Mouse (Mus musculus) heart, embryonic 14.5 days (tissue): ENCODE data around the gene Ctrb1. TPM values are rescaled to one million over a fixed set of nuclear protein-coding genes. Genes with fewer than 3 reads are reported as not detected.

Experiments
- ATAC-seq: fragments of 200-750 bp; cut with Nextera tagmentation; 2 replicates; pipeline ENCODE4 v1.8.0; 2017; ENCODE audit warnings: low read depth, moderate TSS enrichment; ENCODE audit not compliant: insufficient number of reproducible peaks, insufficient read depth, low FRiP score
- H3K27ac ChIP-seq, 2 experiments: fragments of 200-500 bp in 1 of 2; fragments of 300-500 bp in 1 of 2; sonication (generic) in 1 of 2; replicated peaks in 1 of 2; 2 replicates each; pipeline ENCODE4 v1.5.1; 2012 to 2014; ENCODE audit warnings: low read depth in 2 of 2, low read length in 2 of 2, control low read depth in 1 of 2, mild to moderate bottlenecking in 1 of 2, mixed read lengths in 1 of 2; ENCODE audit not compliant: control insufficient read depth in 1 of 2, insufficient read depth in 1 of 2
- H3K27me3 ChIP-seq: fragments of 300-500 bp; sonication (generic); 2 replicates; pipeline ENCODE4 v1.6.1; 2014; ENCODE audit warnings: mild to moderate bottlenecking, low read length, control low read depth; ENCODE audit not compliant: control insufficient read depth, insufficient read depth
- H3K36me3 ChIP-seq: fragments of 300-500 bp; sonication (generic); 2 replicates; pipeline ENCODE4 v1.6.1; 2014; ENCODE audit warnings: mild to moderate bottlenecking, control low read depth, low read length, mixed read lengths; ENCODE audit not compliant: control insufficient read depth, insufficient read depth
- H3K4me1 ChIP-seq, 2 experiments: fragments of 200-500 bp in 1 of 2; fragments of 300-500 bp in 1 of 2; sonication (generic) in 1 of 2; 2 replicates each; pipeline ENCODE4 v1.6.1; 2012 to 2014; ENCODE audit warnings: low read length in 2 of 2, control low read depth in 1 of 2, mixed read lengths in 1 of 2; ENCODE audit not compliant: control insufficient read depth in 2 of 2, insufficient read depth in 2 of 2
- H3K4me2 ChIP-seq: fragments of 300-500 bp; sonication (generic); 2 replicates; pipeline ENCODE4 v1.6.1; 2014; ENCODE audit warnings: mild to moderate bottlenecking, low read length
- H3K4me3 ChIP-seq, 2 experiments: fragments of 200-500 bp in 1 of 2; fragments of 300-500 bp in 1 of 2; sonication (generic) in 1 of 2; 2 replicates each; pipeline ENCODE4 v1.5.1; 2012 to 2014; ENCODE audit warnings: low read length in 2 of 2, mild to moderate bottlenecking in 2 of 2, control low read depth in 1 of 2, low read depth in 1 of 2, moderate library complexity in 1 of 2; ENCODE audit not compliant: control insufficient read depth in 1 of 2, insufficient read depth in 1 of 2
- H3K9ac ChIP-seq: fragments of 300-500 bp; sonication (generic); 2 replicates; pipeline ENCODE4 v1.6.1; 2014; ENCODE audit warnings: mild to moderate bottlenecking, low read length
- H3K9me3 ChIP-seq: fragments of 300-500 bp; sonication (generic); 2 replicates; pipeline ENCODE4 v1.6.1; 2016; ENCODE audit warnings: low read length, control low read depth; ENCODE audit not compliant: control insufficient read depth
- WGBS: fragments of 180-500 bp; shearing (Covaris S2); extraction: QIAGEN DNeasy Blood & Tissue Kit; methylation state at CpG from one replicate; pipeline ENCODE4 v1.1.7; 2014; 5-methylcytosine and 5-hydroxymethylcytosine counted together
- polyA plus RNA-seq: library from polyadenylated mRNA; unstranded; fragments of >200 nt; fragmentation: Nextera tagmentation; extraction: Ambion mirVana; gene quantifications from 2 replicates; pipeline ENCODE4 v1.2.1, GENCODE M21; 2014

Gene Ctrb1
- polyA plus RNA-seq, 1 experiment from 2014 or later, result not detected

DNA sequence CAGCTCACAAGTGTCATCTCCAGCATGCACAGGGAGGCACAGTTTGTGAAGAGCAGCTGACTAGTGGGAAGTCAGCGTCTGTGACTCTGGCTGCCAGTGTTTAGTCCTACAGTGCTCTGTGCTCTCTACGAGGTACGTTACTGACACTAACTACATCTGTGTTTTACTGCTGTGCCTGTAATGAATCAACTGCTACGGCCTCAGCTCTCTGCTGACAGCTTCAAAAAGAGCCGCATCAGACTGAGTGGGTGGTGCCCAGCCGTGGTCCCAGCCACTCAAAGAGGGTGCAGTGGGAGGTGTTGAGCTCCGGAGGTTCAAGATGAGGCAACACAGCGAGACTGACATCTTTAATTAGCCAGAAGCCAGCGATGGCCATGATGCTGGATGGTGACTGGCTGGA lies 21.3 kb upstream of the Ctrb1 start:
- H3K27me3 ChIP-seq, result no peaks in the 10 kb centered on the region
- peaks cover 16 to 18% of the 10 kb centered on the region in 2 experiments for H3K4me1 ChIP-seq
- ATAC-seq, result no peak
- no peak overlapping the region for H3K4me2 ChIP-seq
- H3K9me3 ChIP-seq, result no peaks in the 10 kb centered on the region
- no peak overlapping the region for H3K4me3 ChIP-seq
- WGBS, result 40% methylated on average over 9 of the region's 9 CpGs
- no peak overlapping the region for H3K9ac ChIP-seq
- H3K36me3 ChIP-seq, result peaks cover 82% of the 10 kb centered on the region
- H3K27ac ChIP-seq, result no peak overlapping the region

DNA sequence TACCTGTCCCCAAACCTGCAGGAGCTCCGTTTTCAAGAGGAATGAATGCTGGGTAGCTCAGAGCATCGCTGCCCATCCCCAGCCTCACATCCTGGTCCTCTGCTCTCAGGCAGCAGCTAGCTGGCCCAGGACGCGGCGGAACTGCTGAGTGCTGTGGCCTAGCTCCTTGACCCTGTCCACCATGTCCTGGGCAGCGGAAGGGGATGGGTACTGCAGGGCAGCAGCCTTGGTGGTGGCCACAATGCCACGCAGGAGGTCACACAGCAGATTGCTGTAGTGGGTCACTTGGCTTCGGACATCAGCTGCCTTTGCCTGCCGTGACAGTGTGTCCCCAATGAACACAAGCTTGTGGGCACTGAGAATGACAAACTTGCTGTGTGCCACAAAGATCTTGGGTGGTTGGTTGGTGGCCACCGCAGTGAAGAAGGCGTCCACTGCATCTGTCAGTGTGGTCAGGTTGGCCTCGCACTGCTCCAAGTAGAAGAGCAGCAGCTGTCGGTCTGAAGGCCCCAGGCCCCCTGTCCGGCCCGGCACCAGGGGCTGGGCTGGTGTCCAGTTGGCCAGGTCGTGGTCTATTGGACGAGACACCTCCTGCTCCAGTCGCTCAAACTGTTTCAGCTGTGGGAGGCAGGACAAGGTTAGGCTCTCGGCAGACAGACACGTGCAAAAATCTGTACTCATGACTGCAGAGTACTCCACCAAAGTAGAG lies 20.1 kb upstream of the Ctrb1 start:
- H3K27me3 ChIP-seq, result no peaks in the 10 kb centered on the region
- H3K4me3 ChIP-seq, result no peak overlapping the region
- H3K4me2 ChIP-seq, result no peak overlapping the region
- H3K4me1 ChIP-seq, result peaks cover 6 to 7% of the 10 kb centered on the region in 2 experiments
- peaks cover 80% of the 10 kb centered on the region for H3K36me3 ChIP-seq
- 92% methylated on average over 20 of the region's 20 CpGs for WGBS
- no peak for ATAC-seq
- H3K9me3 ChIP-seq, result no peaks in the 10 kb centered on the region
- no peak overlapping the region for H3K27ac ChIP-seq
- no peak overlapping the region for H3K9ac ChIP-seq

DNA sequence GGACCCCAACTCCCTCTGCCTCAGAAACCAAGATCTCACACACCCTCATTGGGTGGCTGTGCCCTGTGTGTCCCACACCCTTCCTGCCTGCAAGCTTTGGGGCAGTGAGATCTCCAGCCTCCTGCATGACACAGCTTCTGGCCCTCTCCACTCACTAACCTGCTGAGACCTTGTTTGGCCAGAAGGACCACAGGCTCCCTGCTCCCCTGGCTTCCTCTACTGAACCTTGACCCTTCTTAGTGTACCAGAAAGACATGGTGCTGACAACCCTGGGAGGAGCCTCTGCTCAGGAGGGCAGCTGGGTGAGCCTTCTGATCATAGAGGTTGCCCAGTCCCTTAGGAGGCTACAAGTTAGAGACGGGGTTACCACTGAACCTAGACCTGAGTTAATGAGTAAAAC lies 18.4 kb upstream of the Ctrb1 start:
- no peak overlapping the region for H3K27ac ChIP-seq
- 73% methylated on average over 1 of the region's 1 CpGs for WGBS
- H3K27me3 ChIP-seq, result no peaks in the 10 kb centered on the region
- ATAC-seq, result no peak
- no peaks in the 10 kb centered on the region for H3K9me3 ChIP-seq
- H3K9ac ChIP-seq, result no peak overlapping the region
- peaks cover 63% of the 10 kb centered on the region for H3K36me3 ChIP-seq
- H3K4me2 ChIP-seq, result no peak overlapping the region
- H3K4me3 ChIP-seq, result no peak overlapping the region
- H3K4me1 ChIP-seq, result peaks cover 7 to 11% of the 10 kb centered on the region in 2 experiments; a peak in 3 of 4 replicates

DNA sequence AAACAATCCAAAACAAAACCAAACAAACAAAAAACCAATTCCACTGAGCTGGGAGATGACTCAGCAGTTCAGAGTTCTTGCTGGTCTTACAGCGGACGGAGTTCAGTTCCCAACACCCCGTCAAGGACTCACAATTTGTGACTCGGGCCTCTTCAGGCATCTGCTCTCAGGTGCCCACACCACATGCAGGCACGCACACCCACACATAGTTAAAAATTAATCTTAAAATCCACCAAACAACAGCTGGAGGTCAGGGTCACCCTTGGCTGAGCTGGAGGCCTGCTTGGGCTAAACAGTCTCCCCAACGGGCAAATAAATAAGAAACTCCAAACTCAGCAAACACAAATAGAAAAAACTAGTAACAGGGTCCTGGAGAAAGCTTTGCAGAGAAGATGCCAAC lies 17.5 kb upstream of the Ctrb1 start:
- H3K36me3 ChIP-seq, result peaks cover 53% of the 10 kb centered on the region
- no peak for ATAC-seq
- no peaks in the 10 kb centered on the region for H3K27me3 ChIP-seq
- no peaks in the 10 kb centered on the region for H3K9me3 ChIP-seq
- H3K4me1 ChIP-seq, result peaks cover 7 to 11% of the 10 kb centered on the region in 2 experiments; a peak in 3 of 4 replicates
- H3K4me3 ChIP-seq, result no peak overlapping the region
- 93% methylated on average over 6 of the region's 6 CpGs for WGBS
- H3K9ac ChIP-seq, result no peak overlapping the region
- no peak overlapping the region for H3K4me2 ChIP-seq
- H3K27ac ChIP-seq, result no peak overlapping the region

DNA sequence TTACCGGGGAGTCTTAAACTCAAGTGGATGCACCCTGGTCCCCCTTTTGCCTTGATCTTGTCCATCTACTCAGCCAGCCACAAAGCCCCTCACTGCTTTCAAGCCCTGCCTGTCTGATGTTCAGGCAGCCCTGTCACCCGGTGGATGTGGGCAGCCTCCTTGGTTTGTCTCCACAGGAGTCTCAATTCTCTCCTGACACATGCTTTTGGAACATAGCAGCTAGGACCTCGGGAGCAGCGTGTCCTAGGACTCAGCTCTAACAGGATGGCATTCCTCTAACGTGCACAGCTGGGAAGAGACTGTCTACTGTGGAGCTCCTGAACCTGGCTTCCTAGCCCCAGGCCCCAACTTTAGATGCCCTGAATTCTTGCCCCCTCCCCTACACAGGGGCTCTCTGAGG lies 14.9 kb upstream of the Ctrb1 start:
- ATAC-seq, result 0 out of 2 replicates have a peak, but pooled peaks have one; percentile 10
- H3K4me3 ChIP-seq, result no peak overlapping the region
- 41% methylated on average over 5 of the region's 5 CpGs for WGBS

DNA sequence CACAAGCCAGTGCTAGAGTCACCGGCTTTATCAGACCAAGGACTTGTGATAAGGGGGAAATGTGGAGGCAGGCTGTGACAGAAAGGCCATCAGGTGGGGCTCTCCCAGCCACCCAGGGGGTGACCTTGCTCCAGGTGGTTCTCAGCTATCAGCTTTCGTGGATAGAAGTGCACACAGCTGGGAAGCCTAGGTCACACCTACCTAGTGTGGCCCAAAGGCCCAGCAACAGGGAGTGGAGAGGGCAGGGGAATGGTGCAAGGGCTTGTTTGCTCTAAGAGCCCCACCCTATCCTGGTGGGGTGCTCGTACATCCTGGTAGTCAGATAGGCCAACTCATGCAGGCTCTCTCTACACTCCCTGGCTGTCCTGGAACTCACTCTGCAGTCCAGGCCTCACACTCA lies 14.4 kb upstream of the Ctrb1 start:
- H3K27ac ChIP-seq, result no peak overlapping the region; a peak in 1 of 4 replicates
- ATAC-seq, result no peak
- 16% methylated on average over 3 of the region's 3 CpGs for WGBS
- no peak overlapping the region for H3K4me3 ChIP-seq
- no peak overlapping the region for H3K4me2 ChIP-seq
- peak overlapping the region; percentile 48 for H3K9ac ChIP-seq
- H3K4me1 ChIP-seq, result peaks cover 7 to 11% of the 10 kb centered on the region in 2 experiments; a peak in 3 of 4 replicates
- H3K36me3 ChIP-seq, result peaks cover 23% of the 10 kb centered on the region
- H3K9me3 ChIP-seq, result no peaks in the 10 kb centered on the region
- H3K27me3 ChIP-seq, result no peaks in the 10 kb centered on the region

More for the DNA sequence above, 14.9 kb upstream of the Ctrb1 start:
- H3K36me3 ChIP-seq, result peaks cover 27% of the 10 kb centered on the region
- no peak overlapping the region for H3K4me2 ChIP-seq
- H3K9me3 ChIP-seq, result no peaks in the 10 kb centered on the region
- peaks cover 7 to 11% of the 10 kb centered on the region in 2 experiments; a peak in 3 of 4 replicates for H3K4me1 ChIP-seq
- no peaks in the 10 kb centered on the region for H3K27me3 ChIP-seq
- no peak overlapping the region for H3K9ac ChIP-seq
- H3K27ac ChIP-seq, result no peak overlapping the region

DNA sequence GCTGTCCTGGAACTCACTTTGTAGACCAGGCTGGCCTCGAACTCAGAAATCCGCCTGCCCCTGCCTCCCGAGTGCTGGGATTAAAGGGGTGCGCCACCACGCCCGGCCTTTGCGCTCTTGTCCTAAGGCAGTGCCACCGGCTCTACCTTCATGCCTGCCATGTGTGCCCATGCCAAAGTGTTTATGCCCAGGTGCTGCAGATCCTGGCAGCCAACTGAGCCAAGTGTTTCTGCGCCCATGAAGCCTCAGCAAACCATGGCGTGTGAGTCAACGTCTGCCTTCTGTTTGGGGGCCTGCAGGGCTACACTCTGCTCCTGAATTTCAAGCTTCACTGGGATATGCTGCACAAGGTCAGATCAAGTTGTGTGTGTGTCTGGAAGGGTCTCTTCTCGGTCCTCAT lies 13.8 kb upstream of the Ctrb1 start:
- Histone ChIP-seq H3K36me3 (peaks cover 16% of the 10 kb centered on the region), H3K4me1 (peaks cover 7 to 11% of the 10 kb centered on the region in 2 experiments; a peak in 3 of 4 replicates), H3K27ac (no peak overlapping the region; a peak in 1 of 4 replicates), H3K9me3 (no peaks in the 10 kb centered on the region), H3K27me3 (no peaks in the 10 kb centered on the region), H3K4me3 (no peak overlapping the region), H3K9ac (peak overlapping the region; percentile 48; the same call in 1 of the 2 replicates), H3K4me2 (no peak overlapping the region)
- WGBS, result 89% methylated on average over 12 of the region's 12 CpGs
- no peak for ATAC-seq
